Mouse (Mus musculus): ENCODE measurements around the gene Eaf1. TPM values are rescaled to one million over a fixed set of nuclear protein-coding genes. Genes with fewer than 3 reads are reported as not detected.
"Not testable (repeated sequence)": the region's sequence is repeated elsewhere in the genome, so short reads cannot be mapped to it uniquely, and the experiment has no call there.

Gene Eaf1
- 10 to 100 TPM; 14.2 to 15.1 TPM for total RNA-seq (2021)

- no peak for DNase-seq
- intact Hi-C loops (cut with DNase I): no loop called here
Observed at GRCm38 (mm10) chr14:31494349-31494974, at the start of gene Eaf1. TSS of gene Eaf1 (plus strand) at chr14:31494399.

- intact Hi-C loops (cut with DNase I): no loop called here
Observed at GRCm38 (mm10) chr14:31448994-31449393, 45.2 kb upstream of the Eaf1 start.

GRCm38 (mm10) chr14:31453946-31454345 is 40.3 kb upstream of the Eaf1 start:
- DNase-seq; intact Hi-C loops (cut with DNase I): not testable (repeated sequence)

More at GRCm38 (mm10) chr14:31448994-31449393, 45.2 kb upstream of the Eaf1 start:
- no peak for DNase-seq

- DNase-seq: no peak
- intact Hi-C loops (cut with DNase I): no loop called here
Observed at GRCm38 (mm10) chr14:31454849-31455566, 39.2 kb upstream of the Eaf1 start.

- intact Hi-C loops (cut with DNase I): no loop called here
- DNase-seq: no peak
Observed at GRCm38 (mm10) chr14:31456064-31456721, 38.0 kb upstream of the Eaf1 start.

GRCm38 (mm10) chr14:31458006-31458405 is 36.2 kb upstream of the Eaf1 start:
- intact Hi-C loops (cut with DNase I): no loop called here
- DNase-seq: peak; percentile 44 to 60

GRCm38 (mm10) chr14:31462226-31462625 is 32.0 kb upstream of the Eaf1 start:
- DNase-seq: peak; percentile 37 to 38
- intact Hi-C loops (cut with DNase I): not testable (repeated sequence)

GRCm38 (mm10) chr14:31462886-31463285 is 31.3 kb upstream of the Eaf1 start:
- peak; percentile 66 for DNase-seq
- intact Hi-C loops (cut with DNase I): no loop called here

GRCm38 (mm10) chr14:31464176-31464575 is 30.0 kb upstream of the Eaf1 start:
- intact Hi-C loops (cut with DNase I): no loop called here
- DNase-seq: peak in 1 of 2 experiments; percentile 41

GRCm38 (mm10) chr14:31469711-31470110 is 24.5 kb upstream of the Eaf1 start:
- no peak for DNase-seq
- intact Hi-C loops (cut with DNase I): no loop called here

- DNase-seq: peak; percentile 67 to 81
- intact Hi-C loops (cut with DNase I): loop anchor here (1.0 to 2.0 kb wide), 4 partner anchors 36 to 200 kb away; partner anchors contain the start of gene Sh3bp5
Observed at GRCm38 (mm10) chr14:31472451-31473061, 21.6 kb upstream of the Eaf1 start.

- no peak for DNase-seq
- intact Hi-C loops (cut with DNase I): loop anchor here (2.0 kb wide), 2 partner anchors 36 to 200 kb away; partner anchors contain the start of gene Sh3bp5
Observed at GRCm38 (mm10) chr14:31473297-31473696, 20.9 kb upstream of the Eaf1 start.

GRCm38 (mm10) chr14:31482417-31482816 is 11.8 kb upstream of the Eaf1 start:
- intact Hi-C loops (cut with DNase I): no loop called here
- DNase-seq: no peak

- DNase-seq: no peak
- intact Hi-C loops (cut with DNase I): no loop called here
Observed at GRCm38 (mm10) chr14:31486465-31486864, 7.7 kb upstream of the Eaf1 start.

GRCm38 (mm10) chr14:31488055-31488454 is 6.1 kb upstream of the Eaf1 start:
- intact Hi-C loops (cut with DNase I): no loop called here
- no peak for DNase-seq

- intact Hi-C loops (cut with DNase I): no loop called here
- no peak for DNase-seq
Observed at GRCm38 (mm10) chr14:31493901-31494300, 298 bp upstream of the Eaf1 start.

- intact Hi-C loops (cut with DNase I): no loop called here
- peak; percentile 93 to 95 for DNase-seq
Observed at GRCm38 (mm10) chr14:31494975-31495455, 816 bp downstream of the Eaf1 start, which contains the start of gene Mettl6. TSS of gene Mettl6 (minus strand) at chr14:31495040.

GRCm38 (mm10) chr14:31495538-31495937 is 1.3 kb downstream of the Eaf1 start:
- intact Hi-C loops (cut with DNase I): no loop called here
- DNase-seq: peak in 1 of 2 experiments; percentile 18

GRCm38 (mm10) chr14:31496241-31496646 is 2.0 kb downstream of the Eaf1 start:
- intact Hi-C loops (cut with DNase I): no loop called here
- DNase-seq: no peak

GRCm38 (mm10) chr14:31499526-31499925 is 5.3 kb downstream of the Eaf1 start:
- intact Hi-C loops (cut with DNase I): no loop called here

GRCm38 (mm10) chr14:31503406-31503805 is 9.2 kb downstream of the Eaf1 start:
- intact Hi-C loops (cut with DNase I): no loop called here
- peak in 1 of 2 experiments; percentile 22 for DNase-seq

More at GRCm38 (mm10) chr14:31499526-31499925, 5.3 kb downstream of the Eaf1 start:
- DNase-seq: no peak
